Mouse (Mus musculus): ENCODE data around the gene Gdf11. TPM values are rescaled to one million over a fixed set of nuclear protein-coding genes. Genes with fewer than 3 reads are reported as not detected.

Gene Gdf11
- 0.36 and 0.58 TPM in 2 replicates for polyA plus RNA-seq (2012; rRNA removed; ENCODE audit: low replicate concordance)

GRCm38 (mm10) chr10:128891296-128892094, at the start of gene Gdf11:
Gene Gdf11, minus strand, starts transcription at chr10:128891718.

GRCm38 (mm10) chr10:128933574-128933973, 42.1 kb upstream of the Gdf11 start, which contains the start of gene Itga7:
Gene Itga7, plus strand, starts transcription at chr10:128933818.

GRCm38 (mm10) chr10:128923935-128924334, 32.4 kb upstream of the Gdf11 start, which contains the start of gene Bloc1s1:
Gene Bloc1s1, minus strand, starts transcription at chr10:128924035.

GRCm38 (mm10) chr10:128922822-128923012, 31.2 kb upstream of the Gdf11 start, which contains the start of gene Rdh5:
Gene Rdh5, minus strand, starts transcription at chr10:128922888.

GRCm38 (mm10) chr10:128900698-128901097, 9.2 kb upstream of the Gdf11 start, which contains the start of gene Cd63:
Gene Cd63, plus strand, starts transcription at chr10:128900989.

Other genes with a start within 250 kb of the Gdf11 start
- gene Ikzf4, start 245.7 kb downstream of the Gdf11 start, polyA plus RNA-seq (2012; rRNA removed; ENCODE audit: low replicate concordance) = 0.74 and 1.6 TPM in 2 replicates
- gene Suox, start 217.6 kb downstream of the Gdf11 start, polyA plus RNA-seq (2012; rRNA removed; ENCODE audit: low replicate concordance) = 3.8 and 12.6 TPM in 2 replicates
- gene Rab5b, start 195.5 kb downstream of the Gdf11 start, polyA plus RNA-seq (2012; rRNA removed; ENCODE audit: low replicate concordance) = 21.5 and 28.1 TPM in 2 replicates
- 1.1 and 2.5 TPM in 2 replicates for gene Pmel, start 187.5 kb downstream of the Gdf11 start, polyA plus RNA-seq (2012; rRNA removed; ENCODE audit: low replicate concordance)
- gene Cdk2, start 186.7 kb downstream of the Gdf11 start, polyA plus RNA-seq (2012; rRNA removed; ENCODE audit: low replicate concordance) = 4.6 and 8.6 TPM in 2 replicates
- 34.6 and 50.5 TPM in 2 replicates for gene Dgka, start 146.9 kb downstream of the Gdf11 start, polyA plus RNA-seq (2012; rRNA removed; ENCODE audit: low replicate concordance)
- gene Pym1, start 143.8 kb downstream of the Gdf11 start, polyA plus RNA-seq (2012; rRNA removed; ENCODE audit: low replicate concordance) = 16.5 and 19.9 TPM in 2 replicates
- gene Mmp19, start 100.8 kb downstream of the Gdf11 start, polyA plus RNA-seq (2012; rRNA removed; ENCODE audit: low replicate concordance) = 0.55 and 1.0 TPM in 2 replicates
- gene Dnajc14, start 87.7 kb downstream of the Gdf11 start, polyA plus RNA-seq (2012; rRNA removed; ENCODE audit: low replicate concordance) = 7.2 and 12.6 TPM in 2 replicates
- gene Tmem198b, start 87.3 kb downstream of the Gdf11 start, polyA plus RNA-seq (2012; rRNA removed; ENCODE audit: low replicate concordance) = 7.6 and 10.1 TPM in 2 replicates
- gene Sarnp, start 74.4 kb downstream of the Gdf11 start, polyA plus RNA-seq (2012; rRNA removed; ENCODE audit: low replicate concordance) = 0.52 and 0.97 TPM in 2 replicates
- 47.6 and 49.5 TPM in 2 replicates for gene Ormdl2, start 70.1 kb downstream of the Gdf11 start, polyA plus RNA-seq (2012; rRNA removed; ENCODE audit: low replicate concordance)
- gene Cd63, start 9.3 kb upstream of the Gdf11 start, polyA plus RNA-seq (2012; rRNA removed; ENCODE audit: low replicate concordance) = 52.9 and 71.0 TPM in 2 replicates
- 32.9 and 39.5 TPM in 2 replicates for gene Rdh5, start 31.2 kb upstream of the Gdf11 start, polyA plus RNA-seq (2012; rRNA removed; ENCODE audit: low replicate concordance)
- 74.1 and 80.1 TPM in 2 replicates for gene Bloc1s1, start 32.3 kb upstream of the Gdf11 start, polyA plus RNA-seq (2012; rRNA removed; ENCODE audit: low replicate concordance)
- gene Itga7, start 42.1 kb upstream of the Gdf11 start, polyA plus RNA-seq (2012; rRNA removed; ENCODE audit: low replicate concordance) = 10.0 and 17.7 TPM in 2 replicates
- gene Mettl7b, start 69.3 kb upstream of the Gdf11 start, polyA plus RNA-seq (2012; rRNA removed; ENCODE audit: low replicate concordance) = 35.7 and 44.8 TPM in 2 replicates
- not detected in 2 replicates for gene Olfr9, start 97.7 kb upstream of the Gdf11 start, polyA plus RNA-seq (2012; rRNA removed; ENCODE audit: low replicate concordance)
- 0.04 TPM in 1 of 2 replicates, not detected in the other for gene Olfr763, start 119.1 kb upstream of the Gdf11 start, polyA plus RNA-seq (2012; rRNA removed; ENCODE audit: low replicate concordance)
- gene Olfr764-ps1, start 148.2 kb upstream of the Gdf11 start, polyA plus RNA-seq (2012; rRNA removed; ENCODE audit: low replicate concordance) = not detected in 2 replicates
- not detected in 2 replicates for gene Olfr765, start 158.3 kb upstream of the Gdf11 start, polyA plus RNA-seq (2012; rRNA removed; ENCODE audit: low replicate concordance)
- not detected in 2 replicates for gene Olfr766-ps1, start 177.3 kb upstream of the Gdf11 start, polyA plus RNA-seq (2012; rRNA removed; ENCODE audit: low replicate concordance)
- not detected in 2 replicates for gene Olfr767, start 191.2 kb upstream of the Gdf11 start, polyA plus RNA-seq (2012; rRNA removed; ENCODE audit: low replicate concordance)
- gene Olfr768, start 207.7 kb upstream of the Gdf11 start, polyA plus RNA-seq (2012; rRNA removed; ENCODE audit: low replicate concordance) = not detected in 2 replicates
- not detected in 2 replicates for gene Olfr769, start 226.1 kb upstream of the Gdf11 start, polyA plus RNA-seq (2012; rRNA removed; ENCODE audit: low replicate concordance)
- not detected in 2 replicates for gene Olfr770, start 247.3 kb upstream of the Gdf11 start, polyA plus RNA-seq (2012; rRNA removed; ENCODE audit: low replicate concordance)

All from duodenum, adult 2 months (tissue).